Mouse (Mus musculus) embryo, embryonic 11.5 days (tissue): ENCODE measurements around the gene Ryr1.
"Not testable (repeated sequence)": the region's sequence is repeated elsewhere in the genome, so short reads cannot be mapped to it uniquely, and the experiment has no call there.

ENCODE experiments used
- DNase-seq: peaks from one replicate; pipeline ENCODE4 v3.0.0-alpha.2; 2012; ENCODE audit warnings: low read depth, low spot score

Gene Ryr1

DNA sequence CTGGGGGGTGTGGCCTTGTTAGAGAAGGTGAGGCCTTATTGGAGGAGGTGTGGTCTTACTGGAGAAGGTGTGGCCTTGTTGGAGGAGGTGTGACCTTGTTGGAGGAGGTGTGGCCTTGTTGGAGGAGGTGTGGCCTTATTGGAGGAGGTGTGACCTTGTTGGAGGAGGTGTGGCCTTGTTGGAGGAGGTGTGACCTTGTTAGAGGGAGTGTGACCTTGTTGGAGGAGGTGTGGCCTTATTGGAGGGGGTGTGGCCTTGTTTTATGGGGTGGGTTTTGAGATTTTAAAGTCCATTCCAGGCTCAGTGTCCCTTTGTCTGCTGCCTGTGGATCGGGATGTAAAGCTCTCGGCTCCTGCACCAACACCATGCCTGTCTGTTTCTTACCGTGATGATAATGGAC lies 40.6 kb downstream of the Ryr1 start:
- no peak for DNase-seq

DNA sequence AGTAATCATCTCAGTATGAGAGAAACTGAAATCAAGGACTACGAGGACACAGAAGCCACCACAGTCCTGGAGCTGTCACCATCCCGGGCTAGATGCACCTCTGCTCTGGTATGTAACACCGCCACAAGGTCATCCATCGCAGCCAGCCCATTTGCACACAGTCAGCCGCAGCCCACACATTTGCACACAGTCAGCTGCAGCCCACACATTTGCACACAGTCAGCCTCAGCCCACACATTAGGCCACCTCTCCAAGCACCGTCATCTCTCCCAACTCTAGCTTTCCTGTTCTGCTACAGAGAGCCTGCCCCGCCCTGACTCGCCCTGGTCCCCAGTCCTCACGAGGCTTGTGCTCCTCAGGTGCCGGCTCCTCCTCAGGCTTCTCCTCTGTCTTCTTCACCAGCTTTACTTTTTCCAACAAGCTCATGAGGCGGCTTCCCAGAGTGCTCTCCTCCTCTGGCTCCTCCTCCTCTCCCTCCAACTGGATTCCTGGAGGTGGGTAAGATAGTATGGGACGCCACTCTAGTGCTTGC lies 45.5 kb downstream of the Ryr1 start:
- DNase-seq: no peak

DNA sequence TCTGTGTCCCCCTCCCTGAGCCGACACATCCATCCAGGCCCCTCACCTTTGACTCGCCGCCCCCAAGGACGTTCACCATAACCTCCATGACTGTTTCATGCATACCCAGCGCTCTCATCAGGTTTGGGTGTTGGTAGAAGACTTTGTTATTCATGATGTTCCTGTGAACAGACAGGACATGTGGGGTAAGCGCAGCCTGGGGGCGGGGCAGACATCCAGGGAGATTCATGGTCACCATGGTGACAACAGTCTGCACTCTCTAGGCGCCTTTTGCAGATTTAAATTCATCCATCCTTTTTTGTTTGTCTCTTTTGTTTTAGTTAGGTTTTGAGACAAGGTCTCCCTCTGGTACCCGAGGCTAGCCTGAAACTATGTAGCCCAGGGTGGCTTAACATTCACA lies 48.0 kb downstream of the Ryr1 start:
- no peak for DNase-seq

DNA sequence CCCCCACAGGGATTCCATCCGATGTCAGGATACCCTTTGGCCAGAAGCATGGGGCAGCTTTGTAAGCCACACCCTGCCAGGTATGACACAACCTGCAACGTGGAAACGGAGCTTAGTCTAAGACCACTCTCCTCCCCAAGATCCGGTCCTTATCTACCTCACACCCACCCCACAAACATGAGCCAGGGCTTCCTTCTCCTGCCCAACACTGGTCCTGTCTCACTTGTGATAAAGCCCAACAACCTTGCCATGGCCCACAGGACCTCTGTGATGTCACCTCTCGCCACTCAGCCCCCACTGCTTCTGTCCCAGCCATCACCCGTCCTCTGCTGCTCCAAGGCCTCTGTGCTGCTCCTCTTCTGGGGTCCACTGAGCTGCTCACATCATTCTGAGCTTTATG lies 49.8 kb downstream of the Ryr1 start:
- DNase-seq: no peak

DNA sequence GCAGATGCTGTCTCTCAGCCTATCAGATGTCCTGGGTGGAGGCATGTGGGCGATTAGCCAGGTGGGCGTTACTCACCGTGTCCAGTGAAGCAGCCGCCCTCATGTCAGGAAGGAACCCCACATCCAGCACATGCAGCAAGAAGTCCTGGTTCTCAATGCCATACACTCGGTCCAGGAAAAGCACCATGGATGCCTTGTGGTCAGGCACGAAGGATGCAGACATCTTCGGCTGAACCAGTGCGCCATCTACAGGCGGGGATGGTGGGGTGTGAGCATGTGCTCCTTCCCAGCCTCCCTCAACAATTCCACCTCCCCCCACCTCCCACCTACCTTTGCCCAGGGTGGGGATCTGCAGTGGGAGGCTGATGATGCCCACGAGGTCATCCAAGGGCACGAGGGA lies 52.3 kb downstream of the Ryr1 start:
- DNase-seq: no peak

DNA sequence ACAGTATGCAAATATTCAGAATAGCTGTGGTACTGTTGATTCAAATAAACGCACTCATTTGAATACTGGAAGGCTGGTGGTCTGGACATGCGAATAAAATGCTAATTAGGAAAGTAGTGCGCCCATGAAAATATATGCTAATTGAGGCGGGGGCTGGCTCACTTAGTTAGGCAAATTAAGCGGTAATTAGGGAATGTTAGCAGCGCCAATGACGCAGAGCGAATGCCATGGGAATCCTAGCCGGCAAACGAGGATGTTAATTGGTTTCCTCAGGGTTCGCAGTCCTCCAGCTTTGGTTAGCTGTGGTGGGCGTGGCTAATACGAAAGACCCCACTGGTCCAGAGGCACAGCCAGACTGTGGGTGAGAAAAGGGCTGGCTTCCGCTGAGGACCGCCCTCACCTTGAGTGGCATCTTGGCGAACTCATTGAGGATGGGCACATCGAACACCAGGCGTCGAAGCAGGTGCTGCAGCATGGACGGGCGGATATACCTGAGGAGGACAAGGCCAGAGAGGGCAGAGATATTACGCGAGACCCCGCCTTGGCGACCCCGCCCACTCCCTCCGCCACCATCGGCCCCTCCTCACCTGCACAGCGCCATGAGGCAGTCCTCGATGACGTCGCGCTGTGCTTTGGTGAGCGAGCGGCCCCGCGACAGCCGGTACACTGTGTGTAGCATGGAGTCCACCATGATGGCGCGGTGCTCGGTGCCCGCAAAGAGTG lies 53.6 kb downstream of the Ryr1 start:
- no peak for DNase-seq

DNA sequence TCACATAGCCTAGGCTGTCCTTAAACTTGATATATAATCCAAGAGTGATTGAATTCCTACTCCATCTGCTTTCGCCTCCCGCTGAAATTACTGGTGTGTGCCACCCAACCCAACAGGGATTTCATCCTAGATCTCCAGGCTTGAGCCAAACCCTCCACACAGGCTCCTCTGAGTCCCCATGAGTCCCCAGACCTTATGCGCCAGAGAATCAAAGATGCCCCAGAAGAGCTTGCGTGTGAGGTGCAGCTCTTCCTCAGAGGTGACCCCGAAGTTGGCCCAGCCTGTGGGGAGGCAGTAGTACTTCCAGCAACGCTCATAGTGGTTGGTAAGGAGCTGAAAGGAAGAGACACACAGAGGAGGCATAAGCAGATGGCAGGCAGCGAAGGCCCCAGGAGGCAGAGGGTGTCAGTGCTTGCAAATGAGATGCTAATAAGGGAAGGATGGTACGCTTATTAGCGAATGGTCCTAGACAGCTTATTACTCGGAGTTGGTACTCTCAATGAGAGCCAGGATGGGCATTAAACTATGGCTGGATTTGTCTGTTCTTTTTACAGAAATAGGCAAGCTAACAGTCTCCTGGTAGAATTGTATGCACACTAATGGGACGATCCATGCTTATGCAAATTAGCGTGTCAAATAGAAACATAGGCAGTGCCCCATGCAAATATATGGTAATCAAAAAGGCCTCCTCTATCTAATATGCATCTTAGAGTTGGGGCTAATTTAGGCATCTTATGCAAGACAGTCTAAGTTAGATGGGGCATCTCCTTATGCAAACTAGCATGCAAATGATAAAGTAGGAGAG lies 54.4 kb downstream of the Ryr1 start:
- DNase-seq: no peak

DNA sequence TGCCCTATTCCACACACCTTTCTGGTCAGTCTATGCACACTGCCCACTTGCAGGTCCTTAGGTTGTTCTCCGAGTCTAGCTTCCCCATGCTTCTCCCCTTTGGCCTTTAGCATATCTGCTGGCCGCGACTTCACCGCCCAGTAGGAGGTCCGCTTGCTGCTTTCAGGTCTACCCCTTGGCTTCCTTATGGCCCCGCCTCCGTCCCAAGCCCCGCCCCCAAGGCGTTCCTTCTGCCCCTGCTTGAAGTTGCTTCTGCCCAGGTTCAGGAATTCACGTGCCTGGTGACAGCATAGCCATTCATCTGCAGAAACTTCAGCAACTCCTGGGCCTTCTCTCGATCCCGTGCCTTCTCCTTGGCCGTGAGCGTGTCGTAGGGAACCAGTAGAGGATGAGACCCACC lies 57.2 kb downstream of the Ryr1 start:
- DNase-seq: no peak

DNA sequence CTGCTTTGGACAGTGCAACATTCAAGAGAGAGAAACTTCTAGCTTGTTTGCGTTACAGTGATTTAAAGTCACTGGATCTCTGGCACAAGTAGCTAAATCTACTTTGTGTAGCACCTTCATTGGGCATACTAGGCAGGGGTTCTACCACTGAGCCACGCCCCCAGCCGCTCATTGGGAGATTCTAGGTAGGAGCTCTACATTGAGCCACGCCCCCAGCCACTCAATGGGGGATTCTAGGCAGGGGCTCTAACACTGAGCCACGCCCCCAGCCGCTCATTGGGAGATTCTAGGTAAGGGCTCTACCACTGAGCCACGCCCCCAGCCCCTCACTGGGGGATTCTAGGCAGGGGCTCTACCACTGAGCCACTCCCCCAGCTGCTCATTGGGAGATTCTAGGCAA lies 61.5 kb downstream of the Ryr1 start:
- DNase-seq: not testable (repeated sequence)

DNA sequence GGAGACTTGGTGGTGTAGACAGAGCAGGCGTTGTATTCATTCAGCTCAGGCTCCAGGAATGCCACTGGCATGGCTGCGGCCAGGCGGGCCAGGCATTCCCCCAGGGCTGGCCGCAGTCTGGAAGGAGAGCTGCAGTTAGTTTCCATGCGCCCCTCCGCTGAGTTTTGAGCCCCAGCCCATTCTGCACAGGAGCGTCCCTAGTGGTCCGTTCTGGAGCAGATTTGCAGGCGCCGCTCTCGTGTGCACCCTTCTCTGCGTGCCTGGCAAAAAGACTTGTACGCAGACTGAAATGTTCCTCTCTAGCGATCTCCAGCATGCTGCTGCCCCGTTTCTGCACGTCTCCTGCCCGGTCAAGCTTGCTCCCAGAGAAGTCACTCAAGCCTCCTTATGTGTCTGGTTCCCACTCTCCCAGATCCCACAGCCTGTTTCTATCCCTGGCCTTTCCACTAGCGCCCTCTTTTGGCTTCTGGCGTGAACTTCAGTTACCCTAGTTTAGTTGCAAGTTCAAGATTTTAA lies 63.4 kb downstream of the Ryr1 start:
- no peak for DNase-seq

DNA sequence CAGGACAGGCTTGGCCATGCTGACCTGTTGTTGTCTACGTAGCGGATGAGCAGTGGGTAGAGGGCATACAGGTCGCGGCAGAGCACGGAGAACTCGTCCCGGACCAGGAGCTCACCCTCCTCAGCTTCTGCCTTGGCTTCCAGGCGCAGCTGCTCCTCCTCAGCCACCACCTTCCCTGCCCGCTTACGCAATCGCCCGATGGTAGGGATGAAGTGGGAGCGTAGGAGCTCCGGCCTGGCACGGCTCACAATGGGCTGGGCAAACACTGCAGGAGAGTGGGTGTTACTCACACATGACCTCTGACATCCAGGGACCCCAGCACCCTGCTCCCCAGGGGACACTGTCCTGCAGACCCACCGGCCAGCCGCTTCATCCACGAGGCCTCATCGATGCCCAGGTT lies 65.5 kb downstream of the Ryr1 start:
- DNase-seq: no peak

DNA sequence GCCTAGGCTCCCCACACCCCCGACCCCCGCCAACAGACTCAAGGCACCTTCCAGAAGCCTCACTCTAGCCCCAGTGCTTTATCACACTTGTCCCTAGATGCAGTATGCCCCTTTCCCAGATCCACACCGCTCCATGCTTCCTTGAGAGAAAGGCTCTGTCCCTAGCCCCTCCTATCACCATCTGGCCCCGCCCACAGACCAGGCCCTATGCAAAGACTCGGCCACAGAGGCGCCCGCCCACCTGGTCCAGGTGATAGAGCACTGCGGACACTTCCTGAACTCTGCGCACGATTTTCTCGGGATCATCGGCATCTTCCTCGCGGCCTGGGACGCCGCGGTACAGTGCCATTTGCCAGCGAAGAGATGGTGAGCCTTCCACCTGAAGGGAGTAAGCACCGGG lies 72.2 kb downstream of the Ryr1 start:
- DNase-seq: no peak

DNA sequence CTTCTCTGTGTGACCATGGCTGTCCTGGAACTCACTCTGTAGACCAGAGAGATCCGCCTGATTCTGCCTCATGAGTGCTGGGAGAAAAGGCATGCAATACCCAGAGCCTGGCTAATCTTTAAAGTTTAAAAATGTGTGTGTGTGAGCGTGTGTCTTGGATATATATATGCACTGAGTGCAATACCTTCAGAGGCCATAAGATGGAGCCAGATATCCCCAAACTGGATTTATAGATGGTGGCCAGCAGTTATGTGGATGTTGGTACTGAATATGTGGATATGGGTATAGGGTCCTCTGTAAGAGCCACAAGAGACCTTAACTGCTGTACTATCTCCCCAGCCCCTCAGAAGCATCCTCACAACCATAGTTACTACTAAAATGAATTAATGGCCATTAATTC lies 74.2 kb downstream of the Ryr1 start:
- no peak for DNase-seq

DNA sequence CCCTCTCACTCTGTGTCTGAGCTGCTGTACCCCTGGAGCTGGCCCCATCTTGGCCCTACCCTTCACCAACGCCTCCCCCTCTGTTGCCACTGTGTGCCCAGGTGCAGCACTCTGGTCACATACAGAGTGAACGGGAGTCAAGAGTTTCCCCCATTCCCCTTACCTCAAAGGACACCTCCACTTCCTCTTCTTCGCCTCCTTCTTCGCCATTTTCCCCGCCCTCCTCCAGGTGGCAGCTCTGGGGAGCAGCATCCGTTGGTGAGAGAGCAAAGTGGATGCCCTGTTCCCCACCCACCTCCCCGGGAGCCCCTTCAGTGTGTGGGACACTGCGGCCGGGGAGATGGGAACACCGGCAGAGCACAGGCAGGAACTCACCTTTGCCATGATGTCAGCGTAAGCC lies 76.4 kb downstream of the Ryr1 start:
- DNase-seq: no peak

DNA sequence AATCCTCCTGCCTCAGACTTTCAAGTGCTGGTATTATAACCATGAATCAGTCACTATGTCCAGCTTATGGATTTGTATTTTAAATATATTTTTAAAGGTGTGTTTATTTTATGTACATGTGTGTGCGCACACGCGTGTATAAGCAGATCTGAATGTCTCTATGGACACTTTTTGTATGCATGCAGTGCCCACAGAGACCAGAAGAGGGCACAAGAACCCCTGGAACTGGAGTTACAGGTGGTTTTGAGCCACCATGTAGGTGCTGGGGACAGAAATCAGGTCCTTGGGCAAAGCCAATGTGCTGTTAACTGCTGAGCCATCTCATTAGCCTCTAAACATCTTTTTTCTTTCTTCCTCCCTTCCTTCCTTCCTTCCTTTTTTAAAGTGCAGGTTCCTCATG lies 76.9 kb downstream of the Ryr1 start:
- DNase-seq: no peak

DNA sequence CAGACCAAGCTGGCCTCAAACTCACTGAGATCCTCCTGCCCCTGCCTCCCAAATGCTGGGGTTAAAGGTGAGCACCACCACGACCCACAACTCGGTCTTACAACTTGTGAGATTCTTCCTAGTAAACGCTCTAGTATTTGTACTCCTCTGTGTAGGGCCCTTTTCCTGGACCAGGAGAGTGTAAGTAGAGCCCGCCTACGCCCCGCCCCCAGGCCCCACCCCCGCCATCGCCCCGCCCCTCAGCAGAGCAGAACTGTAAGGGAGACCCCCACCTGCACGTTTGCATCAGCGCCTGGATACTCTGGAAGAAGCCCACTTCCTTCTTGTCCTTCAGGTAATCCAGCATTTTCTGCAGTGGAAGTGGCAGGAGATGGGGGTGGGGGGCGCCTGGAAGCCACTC lies 78.4 kb downstream of the Ryr1 start:
- DNase-seq: no peak

DNA sequence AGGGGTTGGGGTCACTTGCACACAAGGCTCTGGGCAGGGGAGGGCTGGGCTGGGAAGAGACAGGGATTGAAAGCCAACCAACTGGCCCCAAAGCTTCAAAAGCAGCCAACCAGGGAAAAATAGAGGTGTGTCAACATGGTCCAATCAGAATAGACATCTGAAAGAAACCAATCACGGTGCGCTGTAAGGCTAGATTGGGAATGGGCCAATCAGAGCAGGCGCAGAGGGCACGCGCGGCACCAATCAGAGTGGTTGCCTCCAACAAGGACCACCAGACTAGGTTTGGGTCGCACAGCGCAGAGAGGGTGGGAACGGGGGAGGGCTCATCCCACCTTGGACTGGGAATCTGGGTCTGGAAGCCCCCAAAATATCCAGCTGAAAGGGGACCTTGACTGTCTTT lies 80.7 kb downstream of the Ryr1 start:
- no peak for DNase-seq

DNA sequence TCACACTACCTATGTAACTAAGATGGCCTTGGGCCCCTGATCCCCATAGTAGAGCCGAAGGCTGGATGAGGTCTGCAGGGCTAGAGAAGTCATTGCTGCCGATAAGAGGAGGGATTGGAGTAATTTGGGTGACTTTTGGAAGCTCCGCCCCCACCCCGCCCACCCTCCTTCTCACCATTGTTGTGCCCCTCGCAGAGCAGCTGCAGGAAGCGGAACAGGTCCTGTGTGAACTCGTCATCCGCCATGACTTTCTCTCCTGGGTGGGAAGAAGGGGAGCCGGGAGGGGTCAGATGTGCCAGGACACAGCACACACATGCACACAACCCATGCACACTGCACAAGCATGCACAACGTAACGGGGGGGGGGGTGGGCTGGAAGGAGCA lies 81.3 kb downstream of the Ryr1 start:
- DNase-seq: no peak

DNA sequence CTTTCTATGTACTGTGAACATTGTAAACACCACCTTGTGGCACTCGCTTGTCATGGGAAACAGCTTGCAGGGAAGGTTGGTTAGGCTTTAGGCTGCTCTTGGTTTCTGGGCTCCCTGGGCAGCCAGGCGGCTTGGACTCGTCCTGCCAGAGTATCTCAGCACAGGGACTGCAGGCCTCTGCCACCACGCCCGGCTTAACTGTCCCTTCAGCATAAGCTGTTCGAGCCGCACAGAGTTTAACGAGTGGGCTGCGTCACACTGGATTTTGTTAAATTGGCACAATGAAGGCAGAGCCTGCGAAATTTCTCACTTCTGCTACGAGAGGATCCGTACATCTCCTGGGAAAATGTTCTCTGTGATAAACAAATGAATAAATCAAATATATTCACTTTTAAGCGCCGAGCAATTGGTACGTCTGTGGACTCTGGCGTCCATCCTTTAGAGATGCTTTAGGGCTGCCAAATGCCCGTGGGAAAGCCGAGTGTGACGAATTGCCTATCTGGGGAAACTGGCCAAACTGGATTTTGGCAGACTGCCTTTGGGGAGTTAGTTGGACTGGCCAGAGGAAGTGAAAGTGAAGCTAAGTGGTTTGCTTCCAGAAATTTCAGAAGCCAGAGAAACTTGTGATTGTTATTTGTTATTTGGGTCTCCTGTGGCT lies 81.8 kb downstream of the Ryr1 start:
- no peak for DNase-seq

DNA sequence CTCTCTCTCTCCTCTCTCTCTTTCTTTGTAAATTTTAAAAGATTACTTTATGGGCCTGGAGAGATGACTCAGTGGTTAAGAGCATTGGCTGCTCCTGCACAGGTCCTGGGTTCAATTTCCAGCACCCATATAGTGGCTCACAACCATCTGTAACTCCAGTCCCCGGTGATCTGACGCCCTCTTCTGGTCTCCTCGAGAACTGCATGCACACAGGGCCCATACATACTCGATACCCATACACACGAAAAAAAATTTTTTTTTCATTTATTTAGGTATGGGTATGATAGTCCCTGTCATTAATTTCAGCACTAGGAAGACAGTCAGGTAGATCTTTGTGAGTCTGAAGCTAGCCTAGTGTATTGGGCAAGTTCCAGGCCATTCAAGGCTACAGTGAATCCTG lies 83.8 kb downstream of the Ryr1 start:
- DNase-seq: no peak

DNA sequence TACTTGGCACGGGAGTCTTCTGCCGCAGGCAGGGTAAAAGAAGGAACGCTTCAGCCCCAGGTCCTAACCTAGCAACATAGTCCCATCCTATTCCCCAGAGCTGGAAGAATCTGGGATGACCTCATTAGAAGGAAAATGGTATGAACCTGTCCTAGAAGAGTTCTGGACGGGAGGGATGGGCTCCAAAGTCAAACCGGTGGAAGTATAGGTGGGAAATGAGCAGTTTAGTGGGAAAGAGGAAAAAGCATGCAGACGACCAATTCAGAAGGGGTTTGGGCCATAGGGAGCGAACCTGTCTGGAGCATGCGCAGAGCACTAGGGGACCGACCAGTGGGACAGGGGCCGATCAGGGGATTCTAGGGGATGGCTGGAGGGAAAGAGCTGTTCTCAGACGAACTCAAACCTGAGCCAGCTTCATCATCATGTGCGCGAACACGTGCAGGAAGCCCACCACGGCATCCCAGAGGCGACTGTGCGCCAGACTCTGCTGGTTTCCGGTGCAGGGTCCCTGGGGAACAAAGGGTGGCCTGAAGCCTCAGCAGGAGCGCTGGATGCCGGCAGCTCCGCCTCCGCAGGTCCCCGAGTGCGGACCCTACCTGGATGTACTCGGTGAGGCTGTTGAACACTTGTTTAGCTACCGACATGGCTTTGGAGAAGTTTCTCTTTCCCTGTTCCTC lies 84.9 kb downstream of the Ryr1 start:
- DNase-seq: peak; percentile 42

DNA sequence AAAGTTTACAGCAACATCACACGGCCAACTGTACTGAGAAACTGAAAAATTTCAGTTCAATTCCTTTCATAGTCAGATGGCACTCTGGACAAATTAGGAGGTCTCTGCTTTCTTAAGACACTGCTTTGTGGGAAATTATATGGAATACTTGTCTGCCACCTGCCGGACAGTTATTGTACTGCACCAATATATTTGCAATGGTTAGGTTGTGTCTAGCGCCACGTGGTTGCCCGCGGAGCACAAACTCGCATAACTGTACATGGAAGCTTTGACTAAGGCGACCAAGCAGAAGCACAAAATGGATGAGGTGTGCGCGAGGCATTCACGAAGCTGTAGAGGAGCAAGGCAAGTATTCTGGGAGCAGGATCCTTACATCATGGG lies 85.4 kb downstream of the Ryr1 start:
- DNase-seq: peak; percentile 93
